Mouse (Mus musculus) lung, postnatal 14 days (tissue): ENCODE measurements around the gene Tbca.

Experiments used
- DNase-seq: peaks from one replicate; pipeline ENCODE4 v3.0.0; 2021

Gene Tbca

DNA sequence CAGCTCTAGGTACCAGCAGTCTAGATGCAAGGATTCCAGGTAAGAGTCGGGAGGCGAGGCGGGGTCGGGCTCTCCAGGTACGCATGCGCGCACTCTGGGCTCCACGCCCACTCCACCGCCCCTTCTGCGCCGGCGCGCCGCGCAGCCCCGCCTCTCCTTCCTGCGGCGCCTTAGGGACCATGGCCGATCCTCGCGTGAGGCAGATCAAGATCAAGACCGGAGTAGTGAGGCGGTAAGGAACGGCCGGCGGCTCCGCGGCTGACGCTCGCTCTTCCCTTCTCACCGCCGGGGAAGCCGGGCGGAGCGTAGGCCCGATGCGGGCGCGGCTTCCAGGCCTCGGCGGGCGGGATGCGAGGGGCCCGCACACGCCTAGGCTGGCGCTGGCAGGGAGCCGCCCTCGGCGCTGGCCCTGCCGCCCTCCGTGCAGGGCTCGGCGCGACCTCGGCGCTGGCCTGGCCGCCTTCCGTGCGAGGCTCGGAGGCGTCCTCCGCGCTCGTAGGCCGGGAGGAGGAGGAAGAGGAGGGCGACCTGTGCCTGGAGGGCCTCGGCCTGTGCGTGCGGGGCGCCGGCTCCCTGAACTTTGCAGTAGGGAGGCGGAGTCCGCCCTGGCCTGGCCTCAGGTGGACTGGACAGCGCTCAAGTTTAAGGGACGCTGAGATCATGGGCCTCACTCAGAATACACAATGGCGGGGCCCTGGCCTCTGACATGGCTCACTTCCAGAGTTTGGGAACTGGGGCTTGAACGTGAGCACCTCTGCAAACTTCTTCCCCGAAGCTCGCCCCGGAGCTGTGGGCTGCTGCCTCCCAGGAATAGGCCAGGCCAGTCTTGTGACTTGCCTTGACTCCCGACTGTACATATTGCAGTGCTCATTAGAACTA is at the start of gene Tbca:
Gene Tbca (plus strand): TSS at position 140 of the 879 bp plus-strand sequence.
- DNase-seq, result peak; percentile 89

DNA sequence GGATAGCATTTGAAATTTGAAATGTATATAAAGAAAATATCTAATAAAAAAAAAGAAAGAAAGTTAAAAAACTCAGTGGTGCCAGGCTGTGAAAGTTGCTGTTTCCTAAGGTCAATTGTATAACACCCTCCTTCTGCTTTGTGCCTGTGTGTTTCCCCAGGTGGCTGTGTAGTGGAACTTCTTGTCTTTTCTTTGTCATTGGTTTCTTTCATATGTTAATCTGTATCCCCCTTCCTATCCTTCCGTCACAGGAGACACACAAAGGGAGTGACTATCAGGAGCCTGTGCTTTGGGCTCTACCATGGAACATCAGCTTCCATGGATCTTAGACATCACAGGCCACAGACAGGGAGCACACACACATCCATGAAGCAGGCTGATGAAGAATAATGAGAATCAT is 43.5 kb upstream of the Tbca start:
- DNase-seq, result no peak

GRCm38 (mm10) chr13:94765852-94766251 is 22.9 kb upstream of the Tbca start:
- no peak for DNase-seq

DNA sequence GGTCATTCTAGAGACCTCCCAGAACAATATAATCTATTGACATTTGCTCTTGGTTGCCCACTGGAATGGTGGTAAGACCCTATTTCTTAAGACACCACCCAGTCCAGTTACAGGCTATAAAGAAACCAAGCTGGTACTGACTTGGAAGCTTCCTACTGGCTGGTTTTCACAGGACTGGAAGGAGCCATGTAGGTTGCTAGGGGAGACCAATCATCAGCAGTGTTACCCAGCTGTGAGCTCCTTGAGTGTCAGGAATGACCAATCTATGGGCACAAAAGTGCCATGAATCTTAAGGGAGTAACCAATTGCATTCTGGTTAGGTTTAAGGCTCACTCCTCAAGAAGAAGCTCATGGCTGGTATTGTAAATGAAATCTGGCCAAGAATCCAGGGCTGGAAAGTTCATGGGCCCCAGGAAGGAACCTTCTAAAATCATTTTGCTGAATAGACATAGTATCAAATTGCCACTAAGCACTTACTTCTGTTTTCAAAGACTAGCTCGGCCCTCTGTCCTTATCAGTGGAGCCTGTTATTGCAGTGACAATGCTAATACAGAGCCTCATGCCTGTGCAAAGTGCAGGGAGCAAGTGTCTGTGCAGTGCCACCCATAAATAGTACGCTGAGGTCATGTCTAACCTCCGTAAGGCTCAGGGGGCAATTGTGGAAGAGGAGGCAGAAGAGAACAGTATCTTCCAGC is 20.1 kb upstream of the Tbca start:
- DNase-seq, result no peak

- no peak for DNase-seq
Observed at GRCm38 (mm10) chr13:94769155-94769470, 19.6 kb upstream of the Tbca start.

DNA sequence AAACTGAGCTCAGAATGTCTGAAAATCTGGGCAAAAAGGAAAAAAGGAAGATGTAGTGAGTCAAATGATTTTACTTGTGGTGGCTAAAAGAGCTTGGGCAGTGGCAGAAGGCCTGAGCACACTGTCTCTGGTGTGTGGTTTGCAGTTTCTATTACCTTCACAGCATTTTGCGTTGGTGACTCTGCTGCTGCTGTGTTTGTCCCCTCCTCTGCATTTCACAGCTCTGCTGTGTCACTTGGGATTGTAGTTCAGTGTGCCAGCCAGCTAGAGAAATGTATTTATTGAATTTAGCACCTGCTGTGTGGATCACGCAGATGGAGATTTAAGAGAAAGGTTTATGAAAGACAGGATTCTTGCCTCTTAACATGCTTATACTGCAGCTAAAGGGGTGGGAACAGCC is 1.8 kb upstream of the Tbca start:
- no peak for DNase-seq

GRCm38 (mm10) chr13:94794689-94795088 is 6.0 kb downstream of the Tbca start:
- no peak for DNase-seq

GRCm38 (mm10) chr13:94803480-94804057 is 14.9 kb downstream of the Tbca start:
- no peak for DNase-seq

DNA sequence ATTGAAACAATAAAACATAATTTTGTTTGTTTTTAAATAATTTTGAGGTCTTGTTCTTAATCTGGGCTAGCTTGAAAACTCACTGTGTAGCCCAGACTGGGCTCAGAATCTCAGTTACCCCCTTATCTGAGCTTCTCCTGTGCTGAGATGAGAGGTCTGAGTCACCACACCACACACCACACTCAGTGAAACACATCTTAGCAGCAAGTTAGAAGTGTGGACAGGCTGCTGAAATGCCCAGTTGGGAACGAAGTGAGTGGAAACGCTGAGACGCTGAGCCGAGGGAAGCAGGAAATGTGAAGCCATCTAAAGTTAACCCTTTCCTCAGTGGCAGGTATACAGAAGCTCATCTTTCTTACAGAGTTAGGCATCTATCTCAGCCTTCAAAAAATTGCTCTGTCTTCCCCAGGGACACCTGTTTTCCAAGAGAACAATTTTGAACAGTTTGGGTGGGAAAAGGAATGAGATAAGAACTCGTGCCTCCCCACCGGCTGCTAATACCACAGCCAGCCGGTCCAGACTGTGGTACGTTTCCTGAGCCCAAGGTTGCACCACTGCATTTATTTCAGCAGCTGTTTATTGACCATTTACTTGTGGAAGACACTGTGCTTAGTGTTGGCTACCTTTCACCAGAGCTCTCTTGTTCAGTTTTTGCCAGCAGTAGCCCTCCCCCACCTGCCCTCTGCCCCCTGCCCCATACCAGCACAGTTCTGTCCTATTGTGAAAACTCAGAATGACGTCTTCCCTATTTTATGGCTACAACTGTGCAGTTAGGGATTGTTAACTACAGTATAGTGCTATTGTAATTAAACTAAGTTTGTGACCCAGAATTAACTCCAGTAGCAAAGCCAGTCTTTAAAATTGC is 17.8 kb downstream of the Tbca start:
- no peak for DNase-seq

DNA sequence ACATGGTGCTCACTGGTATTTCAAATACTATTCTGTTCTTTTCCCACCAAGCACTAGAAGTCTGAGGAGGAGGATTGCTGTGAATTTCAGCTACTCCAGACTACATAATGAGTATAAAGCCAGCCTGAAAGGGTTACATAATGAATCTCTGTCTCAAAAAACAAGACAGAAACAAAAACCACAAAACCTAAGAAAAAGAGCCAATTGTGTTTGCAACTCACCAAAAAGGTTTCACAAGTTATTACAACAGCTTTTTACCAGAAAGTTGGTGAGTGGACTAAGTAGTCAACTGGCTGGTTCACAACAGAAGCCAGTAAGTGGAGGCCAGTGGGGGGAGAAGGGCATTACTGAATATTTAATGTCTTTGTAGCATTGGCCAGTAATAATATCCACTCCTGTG is 19.9 kb downstream of the Tbca start:
- no peak for DNase-seq

- no peak for DNase-seq
Observed at GRCm38 (mm10) chr13:94809724-94810123, 21.0 kb downstream of the Tbca start.

- DNase-seq, result no peak
Observed at GRCm38 (mm10) chr13:94811451-94811850, 22.7 kb downstream of the Tbca start.

DNA sequence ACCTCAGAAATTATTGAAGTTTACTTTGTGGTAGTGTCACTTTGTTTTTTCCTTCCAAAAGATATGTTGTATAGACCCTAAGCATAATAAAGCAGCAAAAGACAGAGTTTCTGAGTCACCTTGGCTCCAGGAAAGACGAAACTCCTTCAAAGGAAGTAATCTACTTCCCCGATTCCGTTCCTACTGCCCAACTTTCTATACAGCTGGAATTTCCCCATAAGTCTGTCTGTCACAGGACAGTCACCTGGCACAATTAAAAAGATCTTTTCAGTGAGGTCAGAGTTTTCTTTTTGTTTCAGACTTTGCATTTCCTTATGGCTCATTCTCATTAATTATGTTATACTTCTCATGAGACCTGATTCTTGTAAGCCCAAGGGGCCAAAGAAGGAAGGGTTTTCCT is 25.1 kb downstream of the Tbca start:
- no peak for DNase-seq

GRCm38 (mm10) chr13:94820516-94820915 is 31.8 kb downstream of the Tbca start:
- DNase-seq, result no peak

GRCm38 (mm10) chr13:94820956-94821355 is 32.2 kb downstream of the Tbca start:
- no peak for DNase-seq

DNA sequence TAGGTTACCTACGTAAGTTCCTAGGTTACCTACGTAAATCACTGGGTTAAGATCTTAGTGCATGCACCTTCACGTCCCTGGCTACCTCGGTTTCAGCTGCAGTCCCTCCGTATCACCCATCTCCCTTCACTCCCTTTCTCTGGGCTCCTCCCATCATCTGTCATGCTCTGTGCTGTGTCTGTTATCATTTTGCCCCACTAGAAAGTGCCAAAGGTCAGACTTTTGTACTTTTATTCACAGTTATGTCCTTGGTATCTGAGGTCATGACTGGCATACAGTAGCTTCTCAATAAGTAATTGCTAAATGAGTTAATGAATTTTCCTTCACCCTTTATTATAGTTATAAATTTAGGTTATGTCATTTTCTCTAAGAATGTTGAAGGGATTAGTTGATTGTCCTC is 37.7 kb downstream of the Tbca start:
- no peak for DNase-seq

- no peak for DNase-seq
Observed at GRCm38 (mm10) chr13:94826986-94827385, 38.3 kb downstream of the Tbca start.

DNA sequence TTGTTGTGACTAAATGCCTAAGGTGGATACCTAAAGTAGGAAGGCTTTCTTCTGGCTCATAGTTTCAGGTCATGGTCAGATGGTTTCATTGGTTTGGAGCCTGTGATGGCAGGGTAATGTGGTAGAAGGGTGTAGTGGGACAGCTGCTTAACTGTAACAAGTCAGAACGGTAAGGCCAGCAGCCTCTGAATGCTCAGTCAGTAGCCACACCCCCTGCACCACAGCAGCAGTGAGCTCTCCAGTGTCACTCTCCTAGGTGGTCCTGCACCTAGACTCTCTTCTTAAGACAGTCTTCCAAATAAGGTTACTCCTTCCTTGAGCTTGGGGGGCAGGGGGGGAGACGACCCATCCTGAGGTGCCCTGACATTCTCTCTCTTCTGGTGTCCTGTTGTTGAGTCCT is 39.1 kb downstream of the Tbca start:
- DNase-seq, result no peak

DNA sequence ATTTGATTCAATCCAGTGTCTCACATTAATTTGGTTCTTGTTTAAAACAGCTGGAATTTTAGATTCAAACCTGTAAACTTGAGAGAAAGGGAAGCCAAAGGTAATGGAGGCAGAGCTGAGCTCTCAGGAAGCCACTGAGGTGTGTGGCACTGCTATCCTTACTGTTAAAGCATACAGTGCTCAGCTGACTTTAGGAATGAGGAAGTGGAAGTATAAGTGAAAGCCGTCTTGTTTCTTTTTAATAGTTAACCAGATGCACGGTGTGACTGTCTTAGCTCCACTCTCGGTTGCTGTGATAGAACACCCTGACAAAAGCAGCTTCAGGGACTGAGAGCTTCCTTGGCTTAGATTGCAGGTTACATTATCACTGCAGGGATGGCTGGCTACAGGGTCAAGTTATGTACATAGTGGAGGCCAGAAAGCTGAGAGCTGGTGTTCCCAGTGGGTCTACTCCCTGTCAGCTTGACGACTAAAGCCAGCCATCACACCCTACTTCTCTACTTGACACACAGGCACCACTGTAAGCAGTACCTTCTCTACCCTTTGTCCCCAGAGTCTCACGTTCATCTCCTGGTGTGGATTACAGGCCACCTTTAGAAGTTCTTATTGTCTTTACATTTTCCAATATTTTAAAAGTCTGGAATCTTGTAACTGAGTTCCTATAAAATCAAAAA is 49.5 kb downstream of the Tbca start:
- DNase-seq, result no peak

DNA sequence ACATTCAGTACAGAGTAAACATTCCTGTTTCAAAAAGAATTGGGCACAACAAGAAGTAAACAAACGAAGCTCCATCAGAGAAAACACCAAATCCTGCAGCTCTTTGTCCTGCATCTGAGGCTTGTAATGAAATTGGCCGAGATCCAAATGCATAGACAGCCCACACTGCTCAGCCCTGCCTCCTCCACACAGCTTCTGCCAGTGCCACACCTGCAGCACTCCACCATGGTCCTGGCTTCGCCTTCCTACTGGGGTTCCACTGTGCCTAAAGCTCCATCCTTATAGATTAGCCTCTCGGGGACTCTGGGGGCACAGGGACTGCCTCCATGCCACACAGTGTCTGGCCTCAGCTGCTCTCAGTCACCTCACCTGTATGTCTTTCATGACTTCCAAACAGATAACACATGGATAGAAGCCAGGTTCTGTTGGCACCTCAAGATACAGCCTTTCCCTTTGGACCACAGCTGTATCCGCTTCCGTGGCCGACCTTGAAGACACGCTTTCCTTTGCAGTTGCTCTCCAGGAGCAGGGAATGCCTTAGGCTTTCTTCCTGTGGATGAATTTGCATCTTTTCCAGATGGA is 50.1 kb downstream of the Tbca start:
- DNase-seq, result no peak

DNA sequence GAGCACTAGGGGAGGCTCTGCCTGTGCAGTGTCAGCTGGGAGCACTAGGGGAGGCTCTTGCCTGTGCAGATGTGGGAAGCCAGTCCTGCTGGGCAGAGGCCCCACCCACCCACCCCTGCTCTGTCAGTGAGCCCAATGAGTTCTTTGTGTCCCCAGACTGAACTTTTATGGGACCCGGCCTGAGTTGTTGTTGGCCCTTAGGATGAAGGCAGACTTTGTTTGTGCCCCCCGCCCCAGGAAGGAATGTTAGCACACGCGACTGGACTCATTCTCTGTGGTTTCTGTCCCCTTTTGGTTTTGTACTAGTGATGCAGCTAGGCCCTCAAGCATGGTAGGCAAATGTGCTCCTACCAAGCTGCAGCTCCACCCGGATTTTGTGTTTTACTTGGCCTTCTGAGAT is 54.5 kb downstream of the Tbca start:
- no peak for DNase-seq

- DNase-seq, result no peak
Observed at GRCm38 (mm10) chr13:94847870-94848269, 59.2 kb downstream of the Tbca start.
